Mouse (Mus musculus) ES-Bruce4 (cell line): ENCODE data around the gene Dmpk. TPM values are rescaled to one million over a fixed set of nuclear protein-coding genes. Genes with fewer than 3 reads are reported as not detected.

ENCODE experiments used
- H3K27ac ChIP-seq: 2 replicates; pipeline ENCODE4 v1.5.1; 2012; ENCODE audit warnings: low read length, inconsistent platforms; ENCODE audit not compliant: insufficient read depth
- H3K27me3 ChIP-seq: 2 replicates; pipeline ENCODE4 v1.6.1; 2012; ENCODE audit warnings: mild to moderate bottlenecking, low read length, inconsistent platforms; ENCODE audit not compliant: control insufficient read depth, poor library complexity, insufficient read depth, severe bottlenecking
- H3K36me3 ChIP-seq: 2 replicates; pipeline ENCODE4 v1.6.1; 2012; ENCODE audit warnings: inconsistent platforms, mild to moderate bottlenecking, low read length, moderate library complexity; ENCODE audit not compliant: control insufficient read depth, poor library complexity, insufficient read depth, severe bottlenecking
- H3K4me1 ChIP-seq: one replicate; pipeline ENCODE4 v1.8.1; 2011; ENCODE audit warnings: low read length; ENCODE audit not compliant: control insufficient read depth, insufficient read depth
- H3K4me3 ChIP-seq: 2 replicates; pipeline ENCODE4 v1.5.1; 2011; ENCODE audit warnings: low read depth, mild to moderate bottlenecking, low read length
- H3K9ac ChIP-seq: 2 replicates; pipeline ENCODE4 v1.6.1; 2012; ENCODE audit warnings: low read depth, mild to moderate bottlenecking, inconsistent platforms; ENCODE audit not compliant: poor library complexity, severe bottlenecking
- H3K9me3 ChIP-seq: replicated peaks from 2 replicates; pipeline ENCODE4 v1.6.1; 2012; ENCODE audit warnings: mild to moderate bottlenecking, low read length, inconsistent platforms; ENCODE audit not compliant: control insufficient read depth, poor library complexity, insufficient read depth, severe bottlenecking
- CTCF ChIP-seq: IDR thresholded peaks from one replicate; pipeline ENCODE4 v1.8.1; 2011; ENCODE audit warnings: low read depth, low read length
- EP300 ChIP-seq: IDR thresholded peaks from 2 replicates; pipeline ENCODE4 v1.6.1; 2011; ENCODE audit warnings: low read depth, low read length; ENCODE audit not compliant: insufficient read depth
- POLR2A ChIP-seq: IDR thresholded peaks from one replicate; pipeline ENCODE4 v1.8.1; 2011; ENCODE audit warnings: low read length; ENCODE audit not compliant: insufficient read depth
- polyA plus RNA-seq: library from polyadenylated mRNA; stranded (reverse); fragments of >200 nt; gene quantifications from 2 replicates; pipeline ENCODE4 v1.2.4, GENCODE M21; 2011; ENCODE audit warnings: low read depth; ENCODE audit not compliant: missing spikeins, insufficient read depth, insufficient read length

Dmpk gene
- polyA plus RNA-seq, 1 experiment, result 19.5 TPM

DNA sequence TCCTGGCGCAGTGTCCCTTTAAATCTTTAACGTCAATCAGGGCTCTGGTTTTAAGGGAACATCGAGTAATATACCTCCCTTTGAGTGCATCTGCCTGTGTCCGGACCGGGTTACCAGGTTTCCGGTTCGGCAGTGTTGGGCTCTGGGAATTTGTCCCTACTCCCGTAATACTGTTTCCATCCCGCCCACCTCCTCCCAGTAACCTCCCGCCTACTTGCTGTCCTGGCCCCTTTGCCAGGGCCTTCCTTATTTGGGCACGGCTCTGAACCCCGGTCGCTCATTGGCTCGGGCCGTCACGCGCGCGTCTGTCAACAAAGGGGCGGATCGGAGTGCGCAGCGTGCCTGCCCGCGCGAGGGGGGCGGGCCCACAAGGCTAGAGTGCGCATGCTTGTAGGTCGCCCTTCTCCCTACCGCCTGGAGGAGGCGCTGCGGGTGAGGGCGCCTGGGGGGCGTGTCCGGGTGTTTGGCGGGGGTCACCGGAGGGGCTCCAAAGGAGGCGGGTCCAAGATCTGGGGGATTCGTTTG, 47.7 kb downstream of the Dmpk start:
- peak; percentile 65 for TF ChIP-seq CTCF
- no peak for TF ChIP-seq EP300
- TF ChIP-seq POLR2A, result no peak
- no peaks in the 10 kb centered on the region for H3K4me1 ChIP-seq
- H3K27ac ChIP-seq, result peak overlapping the region; percentile 58
- H3K36me3 ChIP-seq, result no peaks in the 10 kb centered on the region
- H3K9me3 ChIP-seq, result no peaks in the 10 kb centered on the region
- peak overlapping the region; percentile 22 for H3K4me3 ChIP-seq
- H3K9ac ChIP-seq, result peak overlapping the region; percentile 27; the same call in 1 of the 2 replicates
- H3K27me3 ChIP-seq, result no peaks in the 10 kb centered on the region

DNA sequence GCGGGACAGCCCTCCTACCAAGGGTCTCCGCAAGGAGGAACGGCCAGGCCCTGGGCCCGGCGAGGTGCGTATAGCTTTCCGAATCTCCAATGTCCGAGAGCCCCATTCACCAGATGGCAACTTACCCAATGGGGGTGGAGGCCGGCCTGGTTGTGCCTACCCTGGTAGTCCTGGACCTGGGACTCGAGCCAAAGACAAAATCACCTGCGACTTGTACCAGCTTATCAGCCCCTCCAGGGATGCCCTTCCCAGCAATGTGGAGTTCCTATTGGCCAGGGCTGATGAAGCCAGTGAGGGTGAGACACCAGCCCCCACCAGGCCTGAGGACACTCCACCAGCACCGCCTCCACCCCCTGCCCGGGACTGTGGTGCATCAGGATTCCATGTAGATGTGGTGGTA, 52.5 kb downstream of the Dmpk start:
- TF ChIP-seq POLR2A (no peak), CTCF (no peak), EP300 (no peak)
- Histone ChIP-seq H3K36me3 (0 out of 2 replicates have a peak, but pooled peaks cover 2% of the 10 kb centered on the region), H3K27ac (no peak overlapping the region), H3K27me3 (no peaks in the 10 kb centered on the region), H3K9me3 (no peaks in the 10 kb centered on the region), H3K4me1 (no peaks in the 10 kb centered on the region), H3K4me3 (no peak overlapping the region), H3K9ac (no peak overlapping the region)

DNA sequence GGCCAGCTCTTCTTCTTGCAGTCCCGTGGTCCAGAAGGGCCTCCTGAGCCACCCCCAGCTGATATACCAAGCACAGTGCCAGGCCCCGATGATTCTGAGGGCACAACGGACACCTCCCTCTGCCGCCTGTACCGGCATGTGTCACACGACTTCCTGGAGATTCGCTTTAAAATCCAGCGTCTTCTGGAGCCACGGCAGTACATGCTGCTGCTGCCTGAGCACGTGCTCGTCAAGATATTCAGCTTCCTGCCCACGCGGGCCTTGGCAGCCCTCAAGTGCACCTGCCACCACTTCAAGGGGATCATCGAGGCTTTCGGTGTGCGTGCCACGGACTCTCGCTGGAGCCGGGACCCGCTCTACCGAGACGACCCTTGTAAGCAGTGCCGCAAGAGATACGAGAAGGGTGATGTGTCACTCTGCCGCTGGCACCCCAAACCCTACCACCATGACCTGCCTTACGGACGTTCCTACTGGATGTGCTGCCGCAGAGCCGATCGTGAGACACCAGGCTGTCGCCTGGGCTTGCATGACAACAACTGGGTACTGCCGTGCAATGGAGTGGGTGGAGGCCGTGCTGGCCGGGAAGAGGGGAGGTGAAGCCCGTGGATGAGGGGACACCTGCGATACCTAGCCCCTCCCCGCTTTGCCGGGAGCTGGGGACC, 53.2 kb downstream of the Dmpk start:
- Histone ChIP-seq H3K9ac (no peak overlapping the region), H3K27ac (no peak overlapping the region), H3K36me3 (0 out of 2 replicates have a peak, but pooled peaks cover 2% of the 10 kb centered on the region), H3K4me3 (peak overlapping the region; percentile 3), H3K4me1 (no peaks in the 10 kb centered on the region), H3K27me3 (no peaks in the 10 kb centered on the region), H3K9me3 (no peaks in the 10 kb centered on the region)
- TF ChIP-seq CTCF (no peak), EP300 (no peak), POLR2A (no peak)

DNA sequence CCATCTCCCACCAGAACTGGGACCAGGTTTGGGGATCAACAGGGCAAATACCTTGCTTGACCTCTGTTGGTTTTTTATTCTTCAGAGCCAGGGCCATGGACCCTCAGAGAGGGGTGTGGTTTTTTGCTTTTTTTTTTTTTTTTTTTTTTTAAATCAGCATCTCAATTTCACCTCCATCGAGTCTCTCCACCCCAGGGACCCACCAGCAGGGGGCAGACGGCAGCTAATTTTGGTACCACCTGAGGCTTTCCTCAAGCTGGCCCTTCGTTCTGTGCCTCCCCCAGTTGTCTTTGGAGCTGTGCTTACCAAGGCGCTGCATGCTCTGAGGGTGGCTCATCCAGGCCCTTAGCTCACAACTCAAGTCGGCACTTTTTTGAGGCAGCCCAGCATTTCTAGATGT, 53.7 kb downstream of the Dmpk start:
- Histone ChIP-seq H3K9ac (no peak overlapping the region), H3K4me1 (no peaks in the 10 kb centered on the region), H3K36me3 (0 out of 2 replicates have a peak, but pooled peaks cover 2% of the 10 kb centered on the region), H3K27ac (no peak overlapping the region), H3K4me3 (peak overlapping the region; percentile 3; the same call in 1 of the 2 replicates), H3K27me3 (no peaks in the 10 kb centered on the region), H3K9me3 (no peaks in the 10 kb centered on the region)
- TF ChIP-seq EP300, result no peak
- peak; percentile 56 for TF ChIP-seq CTCF

Other genes starting within 250 kb of the Dmpk start
- 0.35 and 1.1 TPM in 2 replicates for gene Mill2, start 243.9 kb upstream of the Dmpk start, polyA plus RNA-seq
- gene Pglyrp1, start 212.5 kb upstream of the Dmpk start, polyA plus RNA-seq, result 1.8 and 3.1 TPM in 2 replicates
- 36.4 and 39.9 TPM in 2 replicates for gene Ccdc61, start 173.4 kb upstream of the Dmpk start, polyA plus RNA-seq
- gene Nova2, start 158.0 kb upstream of the Dmpk start, polyA plus RNA-seq, result 7.5 TPM in 2 replicates
- gene Nanos2, start 96.4 kb upstream of the Dmpk start, polyA plus RNA-seq, result not detected in 2 replicates
- gene Mypop, start 92.6 kb upstream of the Dmpk start, polyA plus RNA-seq, result 4.0 and 5.5 TPM in 2 replicates
- 16.2 and 20.9 TPM in 2 replicates for gene Irf2bp1, start 79.8 kb upstream of the Dmpk start, polyA plus RNA-seq
- gene Foxa3, start 60.3 kb upstream of the Dmpk start, polyA plus RNA-seq, result 2.5 and 2.6 TPM in 2 replicates
- gene Sympk, start 59.5 kb upstream of the Dmpk start, polyA plus RNA-seq, result 102 and 119 TPM in 2 replicates
- gene Rsph6a, start 29.2 kb upstream of the Dmpk start, polyA plus RNA-seq, result not detected in 2 replicates
- gene Dmwd, start 7.6 kb upstream of the Dmpk start, polyA plus RNA-seq, result 43.2 and 45.1 TPM in 2 replicates
- 2.7 and 3.8 TPM in 2 replicates for gene Six5, start 10.7 kb downstream of the Dmpk start, polyA plus RNA-seq
- gene Gm4969, start 34.5 kb downstream of the Dmpk start, polyA plus RNA-seq, result 0.43 and 0.46 TPM in 2 replicates
- 4.1 and 4.3 TPM in 2 replicates for gene Fbxo46, start 36.0 kb downstream of the Dmpk start, polyA plus RNA-seq
- 4.1 and 4.6 TPM in 2 replicates for gene Qpctl, start 65.4 kb downstream of the Dmpk start, polyA plus RNA-seq
- gene Snrpd2, start 65.9 kb downstream of the Dmpk start, polyA plus RNA-seq, result 92.9 and 94.6 TPM in 2 replicates
- gene Gipr, start 82.3 kb downstream of the Dmpk start, polyA plus RNA-seq, result 1.9 and 3.5 TPM in 2 replicates
- 63.3 and 64.4 TPM in 2 replicates for gene Eml2, start 92.6 kb downstream of the Dmpk start, polyA plus RNA-seq
- 3.3 and 5.1 TPM in 2 replicates for gene Gpr4, start 128.7 kb downstream of the Dmpk start, polyA plus RNA-seq
- gene Opa3, start 144.5 kb downstream of the Dmpk start, polyA plus RNA-seq, result 22.3 and 24.8 TPM in 2 replicates
- 75.7 and 90.0 TPM in 2 replicates for gene Vasp, start 188.0 kb downstream of the Dmpk start, polyA plus RNA-seq
- gene Ppm1n, start 196.2 kb downstream of the Dmpk start, polyA plus RNA-seq, result 5.7 and 6.1 TPM in 2 replicates
- 14.3 and 15.3 TPM in 2 replicates for gene Rtn2, start 198.8 kb downstream of the Dmpk start, polyA plus RNA-seq
- 0.68 and 1.1 TPM in 2 replicates for gene Fosb, start 226.2 kb downstream of the Dmpk start, polyA plus RNA-seq